In the genomic region with DNA sequence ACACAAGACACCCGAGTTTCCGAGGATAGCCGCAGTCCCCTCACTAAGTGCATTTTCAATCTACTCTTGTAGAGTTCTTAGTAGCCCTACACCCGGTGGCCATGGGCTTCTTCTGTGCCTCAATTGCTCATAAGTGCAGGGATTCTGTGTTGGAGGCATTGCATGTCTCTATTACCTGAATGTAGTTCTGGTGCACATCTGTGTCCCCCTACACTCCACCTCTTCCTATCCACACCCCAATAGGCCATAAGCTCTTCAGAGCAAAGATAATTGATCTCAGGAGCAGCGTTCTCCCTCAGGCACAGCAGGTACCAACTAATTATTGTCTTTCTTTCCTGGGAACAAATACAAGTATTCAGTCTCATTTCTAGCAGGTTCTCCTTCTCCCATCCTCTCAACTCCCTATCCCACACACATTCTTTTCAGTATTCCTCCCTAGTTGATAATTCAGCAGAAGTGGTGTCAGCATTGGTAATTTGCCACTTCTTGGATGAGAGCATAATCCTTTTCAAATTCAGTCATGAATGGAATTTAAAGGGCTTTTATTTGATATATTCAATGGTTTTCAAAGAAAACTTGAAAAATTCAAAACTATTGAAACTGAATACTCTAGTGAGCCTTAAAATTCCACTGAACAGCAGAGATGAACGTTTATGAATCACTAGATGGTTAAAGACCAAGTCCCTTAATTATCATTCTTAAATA, we compare ENCODE assay signal across 23 mouse cellular contexts.
"Had no signal": no experiment of that assay in that cellular context is flagged by ENCODE, and none has a peak within 500 bp of the region (broad histone marks: within the 10 kb centered on the region; RNA-seq: fewer than 3 reads in every experiment).

No protein-coding gene starts in this region.

- DNase-seq: kidney, postnatal 14 days; kidney, postnatal 4 days; layer of hippocampus, adult 9-11 months; liver; lung, adult 18-20 months; lung, postnatal 10 days; lung, postnatal 36 days; right cerebral cortex, postnatal 25 days; spleen, adult 18-20 months; thymus, adult 18-20 months; thymus, postnatal 36 days had no signal

- H3K27me3 ChIP-seq: limb, embryonic 13.5 days; liver, embryonic 12.5 days; liver, embryonic 15.5 days; lung, embryonic 15.5 days; megakaryocyte, embryonic 14.5 days; midbrain, embryonic 13.5 days; neural tube, embryonic 13.5 days had no signal

- H3K9me3 ChIP-seq: limb, embryonic 10.5 days; limb, embryonic 13.5 days; liver, embryonic 12.5 days; liver, embryonic 15.5 days; lung, embryonic 15.5 days; megakaryocyte, embryonic 14.5 days; midbrain, embryonic 10.5 days; midbrain, embryonic 13.5 days; neural tube, embryonic 13.5 days had no signal

- H3K27ac ChIP-seq: layer of hippocampus, adult 2 months; limb, embryonic 10.5 days; limb, embryonic 13.5 days; liver, embryonic 12.5 days; liver, embryonic 15.5 days; lung, embryonic 15.5 days; midbrain, embryonic 10.5 days; midbrain, embryonic 13.5 days; neural tube, embryonic 13.5 days had no signal

- H3K36me3 ChIP-seq: limb, embryonic 10.5 days; limb, embryonic 13.5 days; liver, embryonic 12.5 days; liver, embryonic 15.5 days; lung, embryonic 15.5 days; midbrain, embryonic 10.5 days; midbrain, embryonic 13.5 days; neural tube, embryonic 13.5 days had no signal

- H3K4me1 ChIP-seq: limb, embryonic 10.5 days; limb, embryonic 13.5 days; liver, embryonic 12.5 days; liver, embryonic 15.5 days; lung, embryonic 15.5 days; megakaryocyte, embryonic 14.5 days; midbrain, embryonic 10.5 days; midbrain, embryonic 13.5 days; neural tube, embryonic 13.5 days had no signal

- H3K4me3 ChIP-seq: layer of hippocampus, adult 2 months; limb, embryonic 10.5 days; limb, embryonic 13.5 days; liver, embryonic 12.5 days; liver, embryonic 15.5 days; lung, embryonic 15.5 days; megakaryocyte, embryonic 14.5 days; midbrain, embryonic 10.5 days; midbrain, embryonic 13.5 days; myocyte; neural tube, embryonic 13.5 days had no signal

- H3K9ac ChIP-seq: limb, embryonic 13.5 days; liver, embryonic 12.5 days; liver, embryonic 15.5 days; lung, embryonic 15.5 days; midbrain, embryonic 13.5 days; neural tube, embryonic 13.5 days had no signal

- ATAC-seq: liver, embryonic 12.5 days; midbrain, embryonic 13.5 days; midbrain, embryonic 16.5 days had no signal

- H3K4me2 ChIP-seq: limb, embryonic 13.5 days; liver, embryonic 12.5 days; liver, embryonic 15.5 days; lung, embryonic 15.5 days; midbrain, embryonic 13.5 days; neural tube, embryonic 13.5 days had no signal
